Mouse (Mus musculus): Measurements from ENCODE around the gene 4930432M17Rik. TPM values are rescaled to one million over a fixed set of nuclear protein-coding genes. Genes with fewer than 3 reads are reported as not detected.
A peak's percentile ranks its signal among the peaks of the same experiment; 100 is the strongest.

The 4930432M17Rik gene
- not detected in 3 replicates for total RNA-seq (2017)

DNA sequence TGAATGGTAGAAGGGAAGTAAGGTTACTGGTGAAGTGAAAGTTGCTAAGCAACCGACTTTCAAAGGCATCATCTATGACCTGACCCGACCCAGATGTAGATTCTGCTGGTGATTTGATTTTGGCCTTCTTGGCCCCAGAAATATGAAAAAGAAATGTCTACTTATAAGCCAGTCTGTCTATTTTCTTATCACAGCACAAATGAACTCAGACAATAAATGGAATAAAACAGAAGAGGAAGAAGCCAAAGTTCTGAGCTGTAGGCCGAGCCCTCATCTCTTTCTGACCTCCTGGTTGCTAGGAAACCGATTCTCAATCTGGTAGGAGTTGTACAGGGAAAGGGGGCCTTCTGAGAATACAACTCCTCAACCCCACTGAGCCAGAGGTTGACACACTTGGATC is at the start of gene 4930432M17Rik:
TSS of gene 4930432M17Rik (plus strand) at position 301 of the 400 bp plus-strand sequence.
- ATAC-seq (replicated peaks; ENCODE audit: insufficient number of reproducible peaks, low FRiP score, low TSS enrichment, poor library complexity, severe bottlenecking), result no peak

DNA sequence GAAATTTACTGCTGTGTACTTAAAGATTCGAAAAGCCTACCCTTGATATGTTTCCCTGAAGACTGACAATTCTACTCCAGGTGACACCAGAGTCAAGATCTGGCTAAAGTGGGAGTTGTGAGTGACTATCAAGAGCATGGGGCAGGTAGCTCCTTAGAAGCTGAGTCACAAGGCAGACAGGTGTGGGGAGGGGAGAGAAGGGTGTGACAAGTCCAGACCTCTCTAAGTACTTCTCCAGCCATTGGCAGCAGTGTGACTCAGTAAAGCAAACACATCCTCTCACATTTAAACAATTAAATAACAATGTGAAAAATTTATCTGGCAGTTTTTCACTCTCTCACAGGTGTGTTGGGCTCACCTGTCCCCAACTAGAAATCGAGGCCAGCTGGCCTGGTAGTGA is 44.9 kb upstream of the 4930432M17Rik start:
- no peak for ATAC-seq (replicated peaks; ENCODE audit: insufficient number of reproducible peaks, low FRiP score, low TSS enrichment, poor library complexity, severe bottlenecking)

GRCm38 (mm10) chr3:121626273-121626672 is 44.3 kb upstream of the 4930432M17Rik start:
- no peak for ATAC-seq (replicated peaks; ENCODE audit: insufficient number of reproducible peaks, low FRiP score, low TSS enrichment, poor library complexity, severe bottlenecking)

GRCm38 (mm10) chr3:121628245-121628644 is 42.3 kb upstream of the 4930432M17Rik start:
- ATAC-seq (replicated peaks; ENCODE audit: insufficient number of reproducible peaks, low FRiP score, low TSS enrichment, poor library complexity, severe bottlenecking), result no peak

DNA sequence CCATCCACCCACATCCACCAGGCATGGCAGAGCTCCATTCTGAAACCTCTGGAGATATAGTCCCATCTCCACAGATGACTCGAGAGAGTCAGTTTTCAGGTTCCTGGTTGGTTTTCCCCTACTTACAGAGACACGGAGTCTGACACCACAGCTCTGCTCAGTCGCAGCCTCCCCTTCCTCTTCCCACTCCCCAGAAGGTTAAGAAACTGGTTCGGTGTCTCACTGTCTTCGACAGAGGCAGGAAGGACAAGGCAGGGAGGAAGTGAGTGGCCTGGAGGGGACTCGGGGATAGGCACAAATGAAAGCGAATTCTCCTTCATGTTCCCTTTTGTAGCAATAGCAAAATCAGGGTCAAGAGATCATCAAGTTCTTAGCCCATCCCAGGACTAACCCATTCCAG is 39.9 kb upstream of the 4930432M17Rik start:
- peak; percentile 68 for ATAC-seq (replicated peaks; ENCODE audit: insufficient number of reproducible peaks, low FRiP score, low TSS enrichment, poor library complexity, severe bottlenecking)

- ATAC-seq (replicated peaks; ENCODE audit: insufficient number of reproducible peaks, low FRiP score, low TSS enrichment, poor library complexity, severe bottlenecking), result no peak
Measured at GRCm38 (mm10) chr3:121634963-121635362, 35.6 kb upstream of the 4930432M17Rik start.

DNA sequence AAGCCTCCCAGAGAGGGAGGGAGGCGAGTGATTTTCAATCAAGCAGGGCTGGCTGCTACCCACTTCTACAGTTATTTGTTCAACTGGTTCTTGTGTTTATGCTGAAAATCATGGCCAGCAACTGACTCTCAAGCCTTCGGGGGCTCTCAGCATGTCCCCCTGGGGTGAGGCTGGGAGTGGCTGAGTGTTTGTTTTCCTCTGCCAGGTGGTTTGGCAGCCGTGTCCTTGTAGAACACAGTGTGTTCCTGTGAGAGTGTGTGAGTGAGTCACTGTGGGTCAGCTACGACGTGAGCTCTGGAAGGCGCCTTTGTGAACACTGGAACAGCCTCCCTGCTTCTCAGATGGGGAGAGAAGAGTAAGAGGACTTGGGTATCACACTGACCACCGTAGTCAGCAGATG is 35.1 kb upstream of the 4930432M17Rik start:
- ATAC-seq (replicated peaks; ENCODE audit: insufficient number of reproducible peaks, low FRiP score, low TSS enrichment, poor library complexity, severe bottlenecking), result no peak

- ATAC-seq (replicated peaks; ENCODE audit: insufficient number of reproducible peaks, low FRiP score, low TSS enrichment, poor library complexity, severe bottlenecking), result no peak
Measured at GRCm38 (mm10) chr3:121636315-121636714, 34.2 kb upstream of the 4930432M17Rik start.

GRCm38 (mm10) chr3:121636748-121637147 is 33.8 kb upstream of the 4930432M17Rik start:
- ATAC-seq (replicated peaks; ENCODE audit: insufficient number of reproducible peaks, low FRiP score, low TSS enrichment, poor library complexity, severe bottlenecking), result no peak

GRCm38 (mm10) chr3:121637792-121638191 is 32.8 kb upstream of the 4930432M17Rik start:
- 0 out of 2 replicates have a peak, but pooled peaks have one; percentile 52 for ATAC-seq (replicated peaks; ENCODE audit: insufficient number of reproducible peaks, low FRiP score, low TSS enrichment, poor library complexity, severe bottlenecking)

DNA sequence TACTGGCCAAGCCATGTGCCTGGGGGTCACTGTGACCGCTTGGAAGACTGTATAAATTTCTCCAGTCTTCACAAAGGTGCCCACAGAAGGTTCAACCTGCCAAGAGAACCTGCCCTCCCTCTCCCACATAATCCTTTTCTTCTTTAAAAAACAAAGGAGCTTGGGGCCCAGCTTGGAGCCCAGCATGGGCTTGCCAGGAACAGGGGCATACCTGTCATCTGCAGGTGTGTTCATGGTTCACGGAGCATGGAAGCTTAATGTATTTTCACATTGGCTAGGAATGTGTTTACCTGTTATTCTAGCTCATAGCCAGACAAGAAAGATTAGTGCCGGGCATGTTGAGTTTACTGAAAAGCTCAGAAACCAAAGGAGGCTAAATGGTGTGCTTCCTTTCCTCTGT is 32.3 kb upstream of the 4930432M17Rik start:
- no peak for ATAC-seq (replicated peaks; ENCODE audit: insufficient number of reproducible peaks, low FRiP score, low TSS enrichment, poor library complexity, severe bottlenecking)

- ATAC-seq (replicated peaks; ENCODE audit: insufficient number of reproducible peaks, low FRiP score, low TSS enrichment, poor library complexity, severe bottlenecking), result no peak
Measured at GRCm38 (mm10) chr3:121640611-121641010, 30.0 kb upstream of the 4930432M17Rik start.

- no peak for ATAC-seq (replicated peaks; ENCODE audit: insufficient number of reproducible peaks, low FRiP score, low TSS enrichment, poor library complexity, severe bottlenecking)
Measured at GRCm38 (mm10) chr3:121643236-121643635, 27.3 kb upstream of the 4930432M17Rik start.

DNA sequence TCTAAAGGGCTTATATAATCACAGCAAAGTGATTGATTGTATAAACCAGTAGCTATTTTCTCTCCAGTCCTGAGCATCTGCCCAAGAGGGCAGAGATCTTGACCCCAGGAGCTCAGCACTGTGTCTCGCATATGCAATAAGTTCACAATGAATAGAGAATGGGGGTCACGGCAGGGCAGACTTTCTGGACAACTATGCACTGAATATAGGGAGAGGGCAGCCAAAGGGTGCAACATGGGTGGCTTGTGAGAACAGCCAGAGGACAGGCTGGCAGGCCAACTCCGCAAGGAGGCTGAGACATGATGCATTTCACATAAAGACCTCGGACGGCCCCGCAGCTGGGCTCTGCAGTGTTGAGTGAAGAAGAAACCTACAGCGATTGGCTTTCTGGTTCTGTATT is 25.1 kb upstream of the 4930432M17Rik start:
- ATAC-seq (replicated peaks; ENCODE audit: insufficient number of reproducible peaks, low FRiP score, low TSS enrichment, poor library complexity, severe bottlenecking), result no peak

GRCm38 (mm10) chr3:121646364-121647048 is 24.1 kb upstream of the 4930432M17Rik start:
- ATAC-seq (replicated peaks; ENCODE audit: insufficient number of reproducible peaks, low FRiP score, low TSS enrichment, poor library complexity, severe bottlenecking), result no peak

- ATAC-seq (replicated peaks; ENCODE audit: insufficient number of reproducible peaks, low FRiP score, low TSS enrichment, poor library complexity, severe bottlenecking), result no peak
Measured at GRCm38 (mm10) chr3:121648238-121648778, 22.3 kb upstream of the 4930432M17Rik start.

DNA sequence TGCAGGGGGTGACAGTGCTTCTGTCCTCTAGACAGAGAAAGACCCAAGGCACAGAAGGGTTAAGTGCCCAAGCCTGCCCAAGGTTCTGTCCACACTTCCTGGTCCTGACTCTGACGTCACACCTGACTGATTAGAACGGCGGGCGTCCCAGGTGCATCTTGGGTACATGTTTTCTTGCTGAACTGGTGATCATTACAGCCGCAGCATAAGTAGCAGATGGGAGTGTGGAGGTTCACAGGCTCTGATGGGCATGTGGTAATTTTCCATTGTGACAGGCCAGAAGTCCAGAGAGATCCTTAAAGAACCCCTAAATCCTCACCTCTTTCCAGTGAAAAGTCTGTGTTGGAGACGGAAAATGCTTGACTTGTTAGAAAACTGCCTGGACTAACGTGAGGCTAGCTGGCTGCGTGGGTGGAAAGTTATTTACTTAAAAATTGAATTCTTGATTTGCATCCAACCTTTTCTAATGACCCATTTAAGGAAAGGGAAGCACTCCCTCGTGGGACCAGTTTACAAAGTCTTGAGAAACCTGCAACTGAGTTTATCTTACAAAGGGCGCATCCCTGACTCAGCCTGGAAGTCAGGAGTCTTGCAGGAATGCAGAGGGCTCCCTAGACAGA is 20.4 kb upstream of the 4930432M17Rik start:
- no peak for ATAC-seq (replicated peaks; ENCODE audit: insufficient number of reproducible peaks, low FRiP score, low TSS enrichment, poor library complexity, severe bottlenecking)

- ATAC-seq (replicated peaks; ENCODE audit: insufficient number of reproducible peaks, low FRiP score, low TSS enrichment, poor library complexity, severe bottlenecking), result peak; percentile 43; the same call in 1 of the 2 replicates
Measured at GRCm38 (mm10) chr3:121651710-121652109, 18.9 kb upstream of the 4930432M17Rik start.

GRCm38 (mm10) chr3:121652186-121652585 is 18.4 kb upstream of the 4930432M17Rik start:
- no peak for ATAC-seq (replicated peaks; ENCODE audit: insufficient number of reproducible peaks, low FRiP score, low TSS enrichment, poor library complexity, severe bottlenecking)

- ATAC-seq (replicated peaks; ENCODE audit: insufficient number of reproducible peaks, low FRiP score, low TSS enrichment, poor library complexity, severe bottlenecking), result no peak
Measured at GRCm38 (mm10) chr3:121656922-121657321, 13.6 kb upstream of the 4930432M17Rik start.

Data from monocyte, adult 5-6 weeks (primary cell).